Mouse (Mus musculus) limb, embryonic 14.5 days (tissue): ENCODE data around the gene Foxred1. TPM values are rescaled to one million over a fixed set of nuclear protein-coding genes. Genes with fewer than 3 reads are reported as not detected.

Experiments
- ATAC-seq: fragments of 200-750 bp; cut with Nextera tagmentation; 2 replicates; pipeline ENCODE4 v1.8.0; 2017; ENCODE audit warnings: low read depth, moderate number of reproducible peaks, moderate TSS enrichment; ENCODE audit not compliant: low FRiP score
- DNase-seq: peaks from one replicate; pipeline ENCODE4 v3.0.0-alpha.2; 2015; ENCODE audit warnings: low spot score
- H3K27ac ChIP-seq: fragments of 300-500 bp; sonication (generic); replicated peaks from 2 replicates; pipeline ENCODE4 v1.5.1; 2014; ENCODE audit warnings: low read depth, mild to moderate bottlenecking, low read length, moderate library complexity, mixed read lengths
- H3K27me3 ChIP-seq: fragments of 300-500 bp; sonication (generic); 2 replicates; pipeline ENCODE4 v1.6.1; 2014; ENCODE audit warnings: low read length, mixed read lengths; ENCODE audit not compliant: control insufficient read depth, insufficient read depth
- H3K36me3 ChIP-seq: fragments of 300-500 bp; sonication (generic); 2 replicates; pipeline ENCODE4 v1.6.1; 2014; ENCODE audit warnings: mild to moderate bottlenecking, low read length, moderate library complexity, mixed read lengths; ENCODE audit not compliant: control insufficient read depth, insufficient read depth
- H3K4me1 ChIP-seq: fragments of 300-500 bp; sonication (generic); 2 replicates; pipeline ENCODE4 v1.6.1; 2014; ENCODE audit warnings: antibody characterized with exemption, low read length, mixed read lengths; ENCODE audit not compliant: control insufficient read depth, insufficient read depth
- H3K4me2 ChIP-seq: fragments of 300-500 bp; sonication (generic); replicated peaks from 2 replicates; pipeline ENCODE4 v1.6.1; 2014; ENCODE audit warnings: low read depth, mild to moderate bottlenecking, low read length, moderate library complexity; ENCODE audit not compliant: severe bottlenecking
- H3K4me3 ChIP-seq: fragments of 300-500 bp; sonication (generic); replicated peaks from 2 replicates; pipeline ENCODE4 v1.5.1; 2014; ENCODE audit warnings: low read length
- H3K9ac ChIP-seq: fragments of 300-500 bp; sonication (generic); 2 replicates; pipeline ENCODE4 v1.6.1; 2014; ENCODE audit warnings: mild to moderate bottlenecking, low read depth, low read length, moderate library complexity; ENCODE audit not compliant: severe bottlenecking
- H3K9me3 ChIP-seq: fragments of 300-500 bp; sonication (generic); 2 replicates; pipeline ENCODE4 v1.6.1; 2016; ENCODE audit warnings: low read length; ENCODE audit not compliant: control insufficient read depth
- POLR2A ChIP-seq: fragments of 200-500 bp; IDR thresholded peaks from 2 replicates; pipeline ENCODE4 v1.8.0; 2012; ENCODE audit warnings: inconsistent platforms, mild to moderate bottlenecking, moderate library complexity, borderline replicate concordance; ENCODE audit not compliant: insufficient read depth, insufficient read length; ENCODE audit errors: extremely low read depth
- WGBS: fragments of 180-500 bp; shearing (Covaris S2); extraction: QIAGEN DNeasy Blood & Tissue Kit; methylation state at CpG from one replicate; pipeline ENCODE4 v1.1.7; 2014; 5-methylcytosine and 5-hydroxymethylcytosine counted together
- polyA plus RNA-seq, 2 experiments: library from polyadenylated mRNA; depleted of rRNA in 1 of 2; stranded (reverse) in 1 of 2; unstranded in 1 of 2; fragments of >200 nt; fragmentation: Nextera tagmentation in 1 of 2; extraction: Ambion mirVana in 1 of 2; gene quantifications; 2 replicates each; pipeline versions ENCODE4 v1.2.1 to v1.2.3; 2012 to 2014

Foxred1 gene
- polyA plus RNA-seq, 2 experiments, result 29.5 to 55.2 TPM

GRCm38 (mm10) chr9:35238915-35239571 is 28.2 kb upstream of the Foxred1 start:
- no peak for ATAC-seq

DNA sequence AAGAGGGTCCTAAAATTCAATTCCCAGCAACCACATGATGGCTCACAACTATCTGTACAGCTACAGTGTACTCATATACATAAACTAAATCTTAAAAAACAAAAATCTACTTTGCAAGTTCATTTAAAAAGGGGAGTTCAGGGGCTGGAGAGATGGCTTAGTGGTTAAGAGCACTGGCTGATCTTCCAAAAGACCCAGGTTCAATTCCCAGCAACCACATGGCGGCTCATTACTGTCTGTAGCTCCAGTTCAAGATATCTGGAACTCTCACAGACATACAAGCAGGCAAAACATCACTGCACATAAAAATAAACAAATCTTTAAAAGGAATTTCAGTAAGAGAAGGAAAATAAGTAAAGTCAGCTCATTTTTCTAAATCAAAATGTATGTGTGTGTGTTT is 27.5 kb upstream of the Foxred1 start:
- Histone ChIP-seq H3K36me3 (peaks cover 30% of the 10 kb centered on the region), H3K9me3 (no peaks in the 10 kb centered on the region), H3K4me1 (no peaks in the 10 kb centered on the region), H3K9ac (no peak overlapping the region), H3K4me2 (no peak overlapping the region), H3K4me3 (no peak overlapping the region), H3K27me3 (no peaks in the 10 kb centered on the region), H3K27ac (no peak overlapping the region)
- no peak for TF ChIP-seq POLR2A
- DNase-seq (no peak), ATAC-seq (no peak)
- WGBS, result 94% methylated on average over 1 of the region's 1 CpGs

More at GRCm38 (mm10) chr9:35238915-35239571, 28.2 kb upstream of the Foxred1 start:
- no peak overlapping the region for H3K27ac ChIP-seq
- H3K9me3 ChIP-seq, result no peaks in the 10 kb centered on the region
- no peak overlapping the region for H3K4me3 ChIP-seq
- DNase-seq, result no peak
- H3K9ac ChIP-seq, result no peak overlapping the region
- H3K36me3 ChIP-seq, result peaks cover 27% of the 10 kb centered on the region
- no peaks in the 10 kb centered on the region for H3K27me3 ChIP-seq
- H3K4me1 ChIP-seq, result no peaks in the 10 kb centered on the region
- 70% methylated on average over 6 of the region's 6 CpGs for WGBS
- no peak for TF ChIP-seq POLR2A
- no peak overlapping the region for H3K4me2 ChIP-seq

DNA sequence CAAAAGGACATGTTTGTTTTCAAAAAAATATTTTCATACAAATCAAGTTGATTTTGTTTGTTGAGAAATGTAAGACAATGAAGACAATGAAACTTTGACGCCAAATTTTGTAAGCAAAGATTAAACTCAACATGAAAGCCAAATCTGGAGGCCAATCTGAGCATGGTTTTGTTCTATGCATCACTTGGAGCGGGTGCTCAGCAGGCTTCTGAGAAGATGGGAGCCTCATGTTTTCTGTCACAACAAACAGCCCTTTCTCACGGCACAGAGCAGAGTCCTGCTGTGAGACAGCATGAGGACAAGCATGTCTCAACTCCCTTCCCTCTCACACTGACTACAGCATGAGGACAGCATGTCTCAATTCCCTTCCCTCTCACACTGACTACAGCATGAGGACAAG is 25.1 kb upstream of the Foxred1 start:
- Histone ChIP-seq H3K27me3 (no peaks in the 10 kb centered on the region), H3K27ac (no peak overlapping the region), H3K9ac (no peak overlapping the region), H3K4me3 (no peak overlapping the region), H3K4me2 (no peak overlapping the region), H3K36me3 (peaks cover 35% of the 10 kb centered on the region), H3K4me1 (no peaks in the 10 kb centered on the region), H3K9me3 (no peaks in the 10 kb centered on the region)
- DNase-seq (no peak), ATAC-seq (no peak)
- TF ChIP-seq POLR2A, result no peak
- 65% methylated on average over 3 of the region's 3 CpGs for WGBS

GRCm38 (mm10) chr9:35228671-35229070 is 17.8 kb upstream of the Foxred1 start:
- TF ChIP-seq POLR2A, result no peak
- ATAC-seq (no peak), DNase-seq (no peak)
- H3K9ac ChIP-seq, result no peak overlapping the region
- no peaks in the 10 kb centered on the region for H3K4me1 ChIP-seq
- no peak overlapping the region for H3K4me3 ChIP-seq
- no peaks in the 10 kb centered on the region for H3K9me3 ChIP-seq
- H3K27ac ChIP-seq, result no peak overlapping the region
- H3K4me2 ChIP-seq, result no peak overlapping the region
- 87% methylated on average over 3 of the region's 3 CpGs for WGBS
- H3K27me3 ChIP-seq, result no peaks in the 10 kb centered on the region
- peaks cover 22% of the 10 kb centered on the region for H3K36me3 ChIP-seq

- TF ChIP-seq POLR2A, result no peak
- no peaks in the 10 kb centered on the region for H3K4me1 ChIP-seq
- H3K9me3 ChIP-seq, result no peaks in the 10 kb centered on the region
- DNase-seq (no peak), ATAC-seq (no peak)
- H3K27me3 ChIP-seq, result no peaks in the 10 kb centered on the region
- no peak overlapping the region for H3K9ac ChIP-seq
- WGBS, result 98% methylated on average over 3 of the region's 3 CpGs
- H3K36me3 ChIP-seq, result peaks cover 54% of the 10 kb centered on the region
- H3K4me2 ChIP-seq, result no peak overlapping the region
- H3K4me3 ChIP-seq, result no peak overlapping the region
- H3K27ac ChIP-seq, result no peak overlapping the region
Measured at GRCm38 (mm10) chr9:35223466-35223865, 12.6 kb upstream of the Foxred1 start.
